ENCODE assay signal across 17 mouse cellular contexts in genomic region chr9:98346240-98346639, GRCm38 (mm10).
"Had no signal": no experiment of that assay in that cellular context is flagged by ENCODE, and none has a peak within 500 bp of the region (broad histone marks: within the 10 kb centered on the region; RNA-seq: fewer than 3 reads in every experiment).

No protein-coding gene starts in this region.

- H3K9ac ChIP-seq: liver, embryonic 14.5 days; lung, embryonic 14.5 days; midbrain, embryonic 13.5 days; neural tube, embryonic 13.5 days; neural tube, embryonic 15.5 days had no signal

- H3K27ac ChIP-seq: liver, embryonic 14.5 days; midbrain, embryonic 10.5 days; midbrain, embryonic 13.5 days; neural tube, embryonic 13.5 days; neural tube, embryonic 15.5 days had no signal

- H3K4me3 ChIP-seq: midbrain, embryonic 10.5 days; midbrain, embryonic 13.5 days; neural tube, embryonic 13.5 days; neural tube, embryonic 15.5 days had no signal

- H3K9me3 ChIP-seq: midbrain, embryonic 10.5 days; midbrain, embryonic 13.5 days; neural tube, embryonic 13.5 days; neural tube, embryonic 15.5 days had no signal

- ATAC-seq: midbrain, embryonic 13.5 days; midbrain, embryonic 16.5 days had no signal

- H3K36me3 ChIP-seq: midbrain, embryonic 10.5 days; midbrain, embryonic 13.5 days; neural tube, embryonic 13.5 days; neural tube, embryonic 15.5 days had no signal

- H3K27me3 ChIP-seq: midbrain, embryonic 13.5 days; neural tube, embryonic 13.5 days; neural tube, embryonic 15.5 days had no signal

- DNase-seq: lung, adult 18-20 months; lung, embryonic 14.5 days; lung, postnatal 10 days; retina, postnatal 1 day; right cerebral cortex, adult 18-20 months; right cerebral cortex, postnatal 25 days; right cerebral cortex, postnatal 4 days; spleen, adult 18-20 months; thymus, adult 18-20 months; thymus, postnatal 14 days; thymus, postnatal 36 days had no signal

- H3K4me2 ChIP-seq: lung, embryonic 14.5 days; midbrain, embryonic 13.5 days; neural tube, embryonic 13.5 days; neural tube, embryonic 15.5 days had no signal
